Mouse (Mus musculus) hindbrain, embryonic 16.5 days (tissue): ENCODE measurements at regions not wholly inside any gene's neighbourhood (a gene's known extent, or its start where the extent isn't known, plus 50 kb on each side); places are given as distances from the start of the nearest gene placed in this dataset.

Source experiments
- ATAC-seq: fragments of 200-750 bp; cut with Nextera tagmentation; 2 replicates; pipeline ENCODE4 v1.8.0; 2017; ENCODE audit warnings: moderate TSS enrichment, moderate library complexity
- H3K27ac ChIP-seq: fragments of 300-500 bp; sonication (generic); 2 replicates; pipeline ENCODE4 v1.5.1; 2014; ENCODE audit warnings: low read depth, mild to moderate bottlenecking, control low read depth, low read length, moderate library complexity
- H3K27me3 ChIP-seq: fragments of 300-500 bp; sonication (generic); replicated peaks from 2 replicates; pipeline ENCODE4 v1.6.1; 2014; ENCODE audit warnings: low read length; ENCODE audit not compliant: control insufficient read depth, insufficient read depth
- H3K36me3 ChIP-seq: fragments of 300-500 bp; sonication (generic); 2 replicates; pipeline ENCODE4 v1.6.1; 2014; ENCODE audit warnings: mild to moderate bottlenecking, low read length, moderate library complexity, mixed read lengths; ENCODE audit not compliant: control insufficient read depth, insufficient read depth
- H3K4me1 ChIP-seq: fragments of 300-500 bp; sonication (generic); 2 replicates; pipeline ENCODE4 v1.6.1; 2014; ENCODE audit warnings: low read depth, low read length; ENCODE audit not compliant: control insufficient read depth, insufficient read depth
- H3K4me2 ChIP-seq: fragments of 300-500 bp; sonication (generic); 2 replicates; pipeline ENCODE4 v1.6.1; 2014; ENCODE audit warnings: mild to moderate bottlenecking, low read length, control low read depth, moderate library complexity
- H3K4me3 ChIP-seq: fragments of 300-500 bp; sonication (generic); 2 replicates; pipeline ENCODE4 v1.5.1; 2014; ENCODE audit warnings: mild to moderate bottlenecking, low read length, control low read depth, moderate library complexity
- H3K9ac ChIP-seq: fragments of 300-500 bp; sonication (generic); 2 replicates; pipeline ENCODE4 v1.6.1; 2014; ENCODE audit warnings: low read depth, mild to moderate bottlenecking, control low read depth, low read length, moderate library complexity
- H3K9me3 ChIP-seq: fragments of 300-500 bp; sonication (generic); 2 replicates; pipeline ENCODE4 v1.6.1; 2014; ENCODE audit warnings: mild to moderate bottlenecking, low read length, moderate library complexity; ENCODE audit not compliant: control insufficient read depth
- WGBS: fragments of 180-500 bp; shearing (Covaris S2); extraction: QIAGEN DNeasy Blood & Tissue Kit; methylation state at CpG from one replicate; pipeline ENCODE4 v1.1.7; 2014; 5-methylcytosine and 5-hydroxymethylcytosine counted together

- no peak overlapping the region for H3K4me2 ChIP-seq
- H3K36me3 ChIP-seq, result no peaks in the 10 kb centered on the region
- no peaks in the 10 kb centered on the region for H3K4me1 ChIP-seq
- H3K9me3 ChIP-seq, result peaks cover 5% of the 10 kb centered on the region; the same call in 1 of the 2 replicates
- no peaks in the 10 kb centered on the region for H3K27me3 ChIP-seq
- no peak overlapping the region for H3K27ac ChIP-seq
- H3K9ac ChIP-seq, result no peak overlapping the region
- no peak overlapping the region for H3K4me3 ChIP-seq
- WGBS, result 58% methylated on average over 15 of the region's 16 CpGs
- ATAC-seq, result no peak
Measured at GRCm38 (mm10) chr13:48717036-48717435, 54.2 kb downstream of the Barx1 start.

- Histone ChIP-seq H3K4me1 (no peaks in the 10 kb centered on the region), H3K4me2 (no peak overlapping the region), H3K27ac (no peak overlapping the region), H3K4me3 (no peak overlapping the region), H3K36me3 (no peaks in the 10 kb centered on the region), H3K9ac (no peak overlapping the region), H3K27me3 (no peaks in the 10 kb centered on the region), H3K9me3 (peaks cover 5% of the 10 kb centered on the region; the same call in 1 of the 2 replicates)
- no peak for ATAC-seq
- WGBS, result 68% methylated on average over 10 of the region's 10 CpGs
Measured at GRCm38 (mm10) chr13:48717451-48717850, 54.7 kb downstream of the Barx1 start.

GRCm38 (mm10) chr13:48723676-48724075, 60.9 kb downstream of the Barx1 start:
- Histone ChIP-seq H3K4me2 (no peak overlapping the region), H3K36me3 (no peaks in the 10 kb centered on the region), H3K9ac (no peak overlapping the region), H3K4me3 (no peak overlapping the region), H3K27ac (no peak overlapping the region), H3K9me3 (peaks cover 5% of the 10 kb centered on the region; the same call in 1 of the 2 replicates), H3K27me3 (peaks cover under 1% of the 10 kb centered on the region; the same call in 1 of the 2 replicates), H3K4me1 (no peaks in the 10 kb centered on the region)
- ATAC-seq, result no peak
- 26% methylated on average over 8 of the region's 8 CpGs for WGBS

DNA sequence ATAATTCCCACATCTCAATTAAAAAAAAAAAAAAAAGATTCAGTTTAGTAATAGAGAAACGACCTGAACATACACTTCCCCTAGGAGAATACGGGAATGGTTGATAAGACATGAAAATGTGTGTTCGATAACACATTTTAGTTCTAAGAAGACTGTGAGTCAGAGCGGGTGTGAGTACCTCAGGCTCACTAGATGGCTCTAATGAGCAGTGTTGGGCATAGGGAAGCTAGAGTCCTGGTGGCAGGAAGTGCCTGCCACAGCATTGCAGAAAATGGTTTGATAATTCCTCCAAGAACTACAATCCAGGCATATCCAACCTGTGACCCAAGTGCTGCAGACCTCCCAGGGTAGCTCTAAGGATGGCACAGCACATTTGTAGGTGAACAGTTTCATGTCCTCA, 63.6 kb downstream of the Barx1 start:
- Histone ChIP-seq H3K4me3 (no peak overlapping the region), H3K27me3 (peaks cover 14% of the 10 kb centered on the region), H3K4me2 (no peak overlapping the region), H3K9ac (no peak overlapping the region), H3K27ac (no peak overlapping the region), H3K4me1 (peaks cover 5% of the 10 kb centered on the region), H3K36me3 (no peaks in the 10 kb centered on the region), H3K9me3 (no peaks in the 10 kb centered on the region)
- WGBS, result 53% methylated on average over 4 of the region's 4 CpGs
- ATAC-seq, result no peak

DNA sequence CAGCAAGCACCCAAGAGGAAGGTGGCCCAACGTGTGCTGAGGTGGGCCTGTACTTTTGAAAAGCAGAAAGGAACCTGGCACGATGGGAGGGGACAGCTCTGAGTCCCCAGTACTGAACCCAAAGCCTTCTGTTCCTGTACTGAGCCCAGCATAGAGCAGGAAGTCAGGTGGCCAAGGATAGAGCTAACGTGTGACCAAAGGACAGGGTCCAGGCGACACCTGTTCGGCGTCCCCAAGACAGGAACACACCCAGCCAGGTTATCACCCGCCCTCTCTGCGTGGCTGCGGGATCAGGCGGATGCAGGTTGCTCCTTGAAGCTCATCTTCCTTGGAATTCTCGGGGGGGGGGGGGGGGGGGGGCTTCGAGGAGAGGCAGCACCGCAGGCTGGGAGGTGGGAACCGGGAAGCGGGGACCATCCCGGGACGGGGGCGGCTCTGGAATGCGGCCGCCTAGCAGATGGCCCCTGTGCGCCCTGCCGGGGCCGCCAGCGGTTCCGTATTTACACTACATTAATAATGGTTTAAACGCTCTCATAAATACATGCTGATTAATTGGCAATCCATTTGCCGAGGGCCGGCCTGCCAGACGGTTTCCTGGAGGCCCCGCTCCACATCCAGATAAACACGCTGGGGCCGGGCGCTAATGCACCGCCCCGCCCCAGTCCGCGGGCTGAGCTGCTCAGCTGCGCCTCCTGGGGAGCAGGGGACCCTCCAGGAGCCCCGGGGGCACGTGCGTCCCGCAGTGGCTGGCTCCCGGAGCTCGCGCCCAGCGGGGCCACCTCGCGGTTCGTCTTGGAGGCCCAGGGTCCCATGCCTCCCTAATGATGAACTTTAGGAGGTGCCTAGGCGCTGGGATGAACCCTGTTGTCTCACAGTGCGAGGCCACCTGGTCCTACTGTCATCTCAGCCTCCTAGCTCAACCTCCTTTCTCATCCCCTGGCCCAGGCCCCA, 68.5 kb downstream of the Barx1 start:
- peaks cover 11% of the 10 kb centered on the region for H3K4me1 ChIP-seq
- H3K4me2 ChIP-seq, result peak overlapping the region; percentile 71
- no peaks in the 10 kb centered on the region for H3K36me3 ChIP-seq
- H3K27me3 ChIP-seq, result peaks cover 30% of the 10 kb centered on the region
- peak overlapping the region; percentile 52 for H3K9ac ChIP-seq
- no peaks in the 10 kb centered on the region for H3K9me3 ChIP-seq
- peak overlapping the region; percentile 36 for H3K4me3 ChIP-seq
- no peak overlapping the region for H3K27ac ChIP-seq
- peak; percentile 43; the same call in 1 of the 2 replicates for ATAC-seq
- WGBS, result 2% methylated on average over 44 of the region's 51 CpGs

DNA sequence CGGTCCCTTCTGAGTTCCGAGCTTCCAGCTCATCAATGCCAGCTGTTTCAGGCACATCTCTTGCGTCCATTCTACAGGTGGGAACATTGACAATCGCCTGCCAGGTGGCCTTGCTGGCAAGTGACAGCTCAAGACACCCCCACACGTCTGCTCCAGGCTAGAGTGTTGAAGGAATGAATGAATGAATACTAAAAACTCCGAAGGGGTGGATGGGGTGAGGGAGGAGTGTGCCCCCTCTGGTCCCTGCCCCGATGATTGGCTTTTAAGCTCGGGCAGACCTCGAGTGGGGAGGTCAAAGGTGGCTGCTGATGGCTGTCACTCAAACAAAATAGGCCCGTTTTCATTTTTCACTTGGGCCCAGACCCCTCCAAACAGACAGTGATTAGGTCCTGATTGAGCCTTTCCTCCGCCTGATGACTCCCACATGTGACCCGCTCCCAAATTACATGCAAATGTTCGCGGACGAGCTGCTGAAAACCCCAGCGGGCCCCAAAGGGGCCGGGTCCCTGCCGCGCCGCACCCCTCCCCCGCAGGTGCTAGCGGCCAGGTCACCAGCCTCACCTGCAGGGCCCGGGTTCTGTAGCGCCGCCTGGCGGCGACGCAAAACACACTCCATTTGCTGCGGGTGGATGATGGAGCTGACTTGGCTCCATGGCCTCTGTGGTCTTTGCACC, 69.5 kb downstream of the Barx1 start:
- Histone ChIP-seq H3K9ac (no peak overlapping the region), H3K4me2 (peak overlapping the region; percentile 8; the same call in 1 of the 2 replicates), H3K4me3 (no peak overlapping the region), H3K4me1 (peaks cover 11% of the 10 kb centered on the region), H3K27ac (no peak overlapping the region), H3K36me3 (no peaks in the 10 kb centered on the region), H3K27me3 (peaks cover 30% of the 10 kb centered on the region), H3K9me3 (no peaks in the 10 kb centered on the region)
- ATAC-seq, result no peak
- WGBS, result 2% methylated on average over 29 of the region's 29 CpGs

DNA sequence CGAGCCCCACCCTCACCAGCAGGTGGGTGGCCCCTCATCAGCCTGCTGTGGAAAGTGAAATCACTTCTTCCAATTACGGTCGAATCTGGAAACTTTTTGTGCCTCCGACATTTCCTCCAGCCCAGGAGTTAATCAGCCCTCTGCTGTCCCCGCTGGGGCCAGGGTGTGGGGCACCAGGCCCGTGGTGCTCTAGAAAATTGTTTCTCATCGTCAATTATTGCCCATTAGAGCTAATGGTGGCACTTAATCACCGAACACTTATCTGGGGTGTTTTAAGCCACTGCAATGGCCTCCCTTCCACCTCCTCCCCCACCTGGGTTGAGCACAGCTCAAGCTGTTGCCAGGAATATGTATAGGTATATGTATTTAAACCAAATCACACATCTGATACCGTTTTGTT, 72.2 kb downstream of the Barx1 start:
- H3K27me3 ChIP-seq, result peaks cover 24% of the 10 kb centered on the region
- no peak overlapping the region for H3K4me3 ChIP-seq
- no peak overlapping the region for H3K4me2 ChIP-seq
- H3K27ac ChIP-seq, result no peak overlapping the region
- H3K9ac ChIP-seq, result no peak overlapping the region
- whole genome bisulfite sequencing, result 77% methylated on average over 9 of the region's 9 CpGs
- no peaks in the 10 kb centered on the region for H3K36me3 ChIP-seq
- no peaks in the 10 kb centered on the region for H3K9me3 ChIP-seq
- no peak for ATAC-seq
- H3K4me1 ChIP-seq, result peaks cover 11% of the 10 kb centered on the region

DNA sequence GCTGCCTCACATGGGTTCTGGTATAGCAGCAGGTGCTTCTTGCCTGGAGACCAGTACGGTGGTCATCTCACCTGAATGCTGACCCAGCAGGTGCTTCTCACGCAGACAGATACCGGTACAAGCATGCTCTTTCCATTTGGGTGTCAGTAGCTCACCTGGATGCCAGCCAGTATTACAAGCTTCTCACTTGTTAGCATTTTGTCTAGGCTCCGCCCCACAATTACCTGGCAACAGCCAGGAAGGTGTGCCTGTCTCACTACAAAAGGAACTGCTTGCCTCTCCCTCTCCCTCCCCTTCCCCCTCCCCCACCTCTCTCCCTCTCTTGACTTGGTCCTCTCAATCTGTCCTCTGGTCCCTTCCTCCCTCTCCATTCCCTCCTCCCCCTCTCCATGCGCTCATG, 82.8 kb downstream of the Barx1 start:
- WGBS, result 58% methylated on average over 5 of the region's 5 CpGs
- H3K4me3 ChIP-seq, result no peak overlapping the region

GRCm38 (mm10) chr13:48746301-48746700, 83.5 kb downstream of the Barx1 start:
- no peaks in the 10 kb centered on the region for H3K9me3 ChIP-seq
- WGBS, result 57% methylated on average over 7 of the region's 7 CpGs
- H3K27me3 ChIP-seq, result no peaks in the 10 kb centered on the region; the same call in 1 of the 2 replicates
- no peaks in the 10 kb centered on the region for H3K36me3 ChIP-seq
- no peak overlapping the region for H3K9ac ChIP-seq
- no peaks in the 10 kb centered on the region for H3K4me1 ChIP-seq
- H3K4me3 ChIP-seq, result no peak overlapping the region
- ATAC-seq, result no peak
- no peak overlapping the region for H3K27ac ChIP-seq
- no peak overlapping the region for H3K4me2 ChIP-seq

More for the DNA sequence above, 82.8 kb downstream of the Barx1 start:
- no peaks in the 10 kb centered on the region for H3K4me1 ChIP-seq
- no peaks in the 10 kb centered on the region; the same call in 1 of the 2 replicates for H3K27me3 ChIP-seq
- no peak overlapping the region for H3K9ac ChIP-seq
- ATAC-seq, result no peak
- H3K9me3 ChIP-seq, result no peaks in the 10 kb centered on the region
- no peak overlapping the region for H3K4me2 ChIP-seq
- H3K27ac ChIP-seq, result no peak overlapping the region
- no peaks in the 10 kb centered on the region for H3K36me3 ChIP-seq
